24 mouse cellular contexts compared by ENCODE assay signal in the genomic region with DNA sequence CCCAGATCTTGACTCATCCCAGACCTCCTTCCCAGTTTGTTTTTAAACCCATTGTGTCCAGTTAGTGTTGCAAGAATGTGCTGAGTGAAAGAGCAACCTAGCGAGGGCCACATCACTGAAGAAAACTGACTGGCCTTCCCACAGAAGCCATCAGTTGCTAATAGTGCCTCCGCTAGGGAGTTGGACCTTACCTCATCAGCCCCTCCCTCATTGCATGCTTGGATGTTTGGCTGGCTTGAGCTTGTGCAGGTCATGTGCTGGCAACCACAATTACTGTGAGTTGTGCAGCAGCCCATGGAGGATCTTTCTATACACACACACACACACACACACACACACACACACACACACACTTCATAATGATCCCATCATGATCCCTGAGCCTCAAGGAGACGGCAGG. TPM values are rescaled to one million over a fixed set of nuclear protein-coding genes. Genes with fewer than 3 reads are reported as not detected.
A peak's percentile ranks its signal among the peaks of the same experiment; 100 is the strongest.
DNase-seq lines count a peak whose midpoint lies in the region; ATAC-seq lines count a peak whose summit lies in the region.
"Had no signal": no experiment of that assay in that cellular context is flagged by ENCODE, and none has a peak within 500 bp of the region (broad histone marks: within the 10 kb centered on the region; RNA-seq: fewer than 3 reads in every experiment).

No protein-coding gene starts in this region.

- ATAC-seq in forebrain, embryonic 11.5 days (replicated peaks; ENCODE audit: low FRiP score) = no peak
- ATAC-seq in forebrain, embryonic 13.5 days = no peak
- no peak for ATAC-seq in limb, embryonic 11.5 days (ENCODE audit: insufficient number of reproducible peaks, low FRiP score, low TSS enrichment, low read depth)
- ATAC-seq: CD4-positive, CD25-positive, alpha-beta regulatory T cell, adult 4 months; forebrain, embryonic 14.5 days; forebrain, embryonic 16.5 days had no signal

- no peak overlapping the region for H3K27ac ChIP-seq in forebrain, embryonic 11.5 days (ENCODE audit: low read depth, low read length)
- H3K27ac ChIP-seq in forebrain, embryonic 13.5 days = no peak overlapping the region
- no peak overlapping the region for H3K27ac ChIP-seq in limb, embryonic 11.5 days (replicated peaks; ENCODE audit: low read depth, low read length)
- H3K27ac ChIP-seq in limb, embryonic 10.5 days = no peak overlapping the region
- H3K27ac ChIP-seq: embryonic facial prominence, embryonic 13.5 days; embryonic facial prominence, embryonic 15.5 days; forebrain, embryonic 10.5 days had no signal

- peak; percentile 13 for DNase-seq in forebrain, embryonic 11.5 days (ENCODE audit: low spot score)
- DNase-seq in limb, embryonic 11.5 days (ENCODE audit: low spot score) = no peak
- no peak for DNase-seq in limb, embryonic 10.5 days (ENCODE audit: low spot score)
- DNase-seq in NIH3T3 (ENCODE audit: low read depth) = peak; percentile 60
- DNase-seq: adrenal gland, adult 2 months; adrenal gland, postnatal 10 days; adrenal gland, postnatal 25 days; B cell, adult 2 months; cerebellum, adult 11 months; cerebellum, adult 18-20 months; cerebellum, adult 8-10 months; cerebellum, adult 9-11 months; cerebellum, postnatal 14 days; cerebellum, postnatal 36 days; embryo, embryonic 11 days had no signal

- WGBS in forebrain, embryonic 11.5 days = 89% methylated on average over 3 of the region's 3 CpGs
- WGBS in forebrain, embryonic 13.5 days = 85% methylated on average over 3 of the region's 3 CpGs
- 82% methylated on average over 3 of the region's 3 CpGs for WGBS in limb, embryonic 11.5 days
- WGBS in limb, embryonic 10.5 days = 85% methylated on average over 3 of the region's 3 CpGs

- H3K4me3 ChIP-seq in forebrain, embryonic 11.5 days (ENCODE audit: low read depth, low read length) = no peak overlapping the region
- no peak overlapping the region for H3K4me3 ChIP-seq in forebrain, embryonic 13.5 days
- H3K4me3 ChIP-seq in limb, embryonic 11.5 days (ENCODE audit: low read depth, low read length) = no peak overlapping the region
- H3K4me3 ChIP-seq in limb, embryonic 10.5 days = no peak overlapping the region
- H3K4me3 ChIP-seq: embryonic facial prominence, embryonic 13.5 days; embryonic facial prominence, embryonic 15.5 days; erythroblast, embryonic 14.5 days; forebrain, embryonic 10.5 days had no signal

- no peaks in the 10 kb centered on the region for H3K27me3 ChIP-seq in forebrain, embryonic 11.5 days (ENCODE audit: control insufficient read depth, insufficient read depth, low read length)
- H3K27me3 ChIP-seq in forebrain, embryonic 13.5 days = no peaks in the 10 kb centered on the region
- no peaks in the 10 kb centered on the region for H3K27me3 ChIP-seq in limb, embryonic 11.5 days (ENCODE audit: control insufficient read depth, insufficient read depth, low read length)
- no peaks in the 10 kb centered on the region for H3K27me3 ChIP-seq in limb, embryonic 10.5 days (ENCODE audit: low read depth, poor library complexity, severe bottlenecking)
- H3K27me3 ChIP-seq: embryonic facial prominence, embryonic 13.5 days; embryonic facial prominence, embryonic 15.5 days had no signal

- H3K4me1 ChIP-seq in forebrain, embryonic 11.5 days (replicated peaks; ENCODE audit: control insufficient read depth, insufficient read depth, low read length) = no peaks in the 10 kb centered on the region
- peaks cover 5% of the 10 kb centered on the region for H3K4me1 ChIP-seq in forebrain, embryonic 13.5 days
- no peaks in the 10 kb centered on the region for H3K4me1 ChIP-seq in limb, embryonic 11.5 days (ENCODE audit: control insufficient read depth, insufficient read depth, low read length)
- H3K4me1 ChIP-seq in limb, embryonic 10.5 days = peaks cover 11% of the 10 kb centered on the region; the same call in 1 of the 2 replicates

- no peak overlapping the region for H3K9ac ChIP-seq in forebrain, embryonic 11.5 days (ENCODE audit: low read length)
- H3K9ac ChIP-seq in forebrain, embryonic 13.5 days = no peak overlapping the region
- 0 out of 2 replicates have a peak overlapping the region, but pooled peaks have one; percentile 17 for H3K9ac ChIP-seq in limb, embryonic 11.5 days (ENCODE audit: low read length)
- H3K9ac ChIP-seq: embryonic facial prominence, embryonic 13.5 days; embryonic facial prominence, embryonic 15.5 days had no signal

- H3K9me3 ChIP-seq in forebrain, embryonic 11.5 days (ENCODE audit: control insufficient read depth, low read length) = no peaks in the 10 kb centered on the region
- no peaks in the 10 kb centered on the region for H3K9me3 ChIP-seq in forebrain, embryonic 13.5 days (replicated peaks)
- H3K9me3 ChIP-seq in limb, embryonic 11.5 days (ENCODE audit: control insufficient read depth, low read length) = no peaks in the 10 kb centered on the region
- no peaks in the 10 kb centered on the region for H3K9me3 ChIP-seq in limb, embryonic 10.5 days (replicated peaks)
- H3K9me3 ChIP-seq: embryonic facial prominence, embryonic 13.5 days; embryonic facial prominence, embryonic 15.5 days; forebrain, embryonic 10.5 days; G1E had no signal

- H3K36me3 ChIP-seq in forebrain, embryonic 11.5 days (ENCODE audit: control insufficient read depth, insufficient read depth, low read length) = no peaks in the 10 kb centered on the region
- H3K36me3 ChIP-seq in forebrain, embryonic 13.5 days (ENCODE audit: poor library complexity, severe bottlenecking) = no peaks in the 10 kb centered on the region
- H3K36me3 ChIP-seq in limb, embryonic 11.5 days (ENCODE audit: control insufficient read depth, insufficient read depth, low read length) = no peaks in the 10 kb centered on the region
- H3K36me3 ChIP-seq in limb, embryonic 10.5 days = no peaks in the 10 kb centered on the region
- H3K36me3 ChIP-seq: embryonic facial prominence, embryonic 13.5 days; embryonic facial prominence, embryonic 15.5 days; forebrain, embryonic 10.5 days; G1E had no signal

- no peak overlapping the region for H3K4me2 ChIP-seq in forebrain, embryonic 11.5 days (ENCODE audit: low read depth, low read length, severe bottlenecking)
- no peak overlapping the region for H3K4me2 ChIP-seq in forebrain, embryonic 13.5 days
- H3K4me2 ChIP-seq in limb, embryonic 11.5 days (ENCODE audit: low read depth, severe bottlenecking) = no peak overlapping the region
- H3K4me2 ChIP-seq: embryonic facial prominence, embryonic 13.5 days; embryonic facial prominence, embryonic 15.5 days had no signal

RNA-seq across cellular contexts. Expression of gene Cyb561, which starts 21.8 kb away (rescaled TPM):
- polyA plus RNA-seq in forebrain, embryonic 11.5 days (2014; fragmentation: Nextera tagmentation; extraction: Ambion mirVana) = 11.5 and 13.7 TPM in 2 replicates
- 17.2 and 21.4 TPM in 2 replicates for polyA plus RNA-seq in forebrain, embryonic 13.5 days (2015; fragmentation: Nextera tagmentation; extraction: Ambion mirVana)
- 8.7 and 9.2 TPM in 2 replicates for polyA plus RNA-seq in limb, embryonic 11.5 days (2014; fragmentation: Nextera tagmentation; extraction: Ambion mirVana)
- 6.2 and 7.1 TPM in 2 replicates for polyA plus RNA-seq in limb, embryonic 10.5 days (2016; fragmentation: Nextera tagmentation; extraction: Ambion mirVana)
- polyA plus RNA-seq: G1E had no signal

RNA-seq across cellular contexts. Expression of gene Ace, which starts 36.4 kb away (rescaled TPM):
- 0.67 and 0.90 TPM in 2 replicates for polyA plus RNA-seq in forebrain, embryonic 11.5 days (2014; fragmentation: Nextera tagmentation; extraction: Ambion mirVana)
- polyA plus RNA-seq in forebrain, embryonic 13.5 days (2015; fragmentation: Nextera tagmentation; extraction: Ambion mirVana) = 0.57 and 0.97 TPM in 2 replicates
- polyA plus RNA-seq in limb, embryonic 11.5 days (2014; fragmentation: Nextera tagmentation; extraction: Ambion mirVana) = 0.09 and 0.15 TPM in 2 replicates
- polyA plus RNA-seq in limb, embryonic 10.5 days (2016; fragmentation: Nextera tagmentation; extraction: Ambion mirVana) = 0.08 and 0.16 TPM in 2 replicates
- polyA plus RNA-seq: CD4-positive, CD25-positive, alpha-beta regulatory T cell, adult 4 months; erythroblast, embryonic 14.5 days; G1E had no signal

Comparison
In these comparisons a context has a peak if more than half of its experiments do, and no peak if none do; other contexts are left out.
1. DNase-seq: peak in forebrain, embryonic 11.5 days (single experiment) and NIH3T3 (single experiment); none in limb, embryonic 11.5 days (single experiment) and limb, embryonic 10.5 days (single experiment).